Mouse (Mus musculus): ENCODE results near the gene Adipoq.

DNA sequence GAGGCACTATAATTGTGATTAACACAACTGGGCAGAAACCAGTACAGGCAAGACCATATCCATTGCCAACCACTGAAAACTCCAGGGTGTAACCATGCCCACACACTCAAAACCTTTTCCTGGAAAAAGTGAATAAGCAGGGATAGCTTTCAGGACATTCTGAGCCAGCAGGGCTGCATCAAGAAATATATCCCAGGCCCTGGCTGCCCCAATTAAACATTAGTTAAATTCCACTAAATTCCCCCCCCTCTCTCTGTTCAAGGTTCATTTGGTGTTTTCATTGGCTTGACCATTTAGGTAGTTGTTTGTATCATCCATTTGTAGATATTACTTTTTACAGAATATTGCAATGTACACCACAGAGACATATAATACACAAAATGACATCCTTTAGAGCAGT, 50.0 kb downstream of the Adipoq start:
- TF ChIP-seq POLR2A (IDR thresholded peaks at IDR 0.05; ENCODE audit: low read depth, low read length) (no peak), CTCF (conservative IDR thresholded peaks at IDR 0.05; ENCODE audit: insufficient read depth, insufficient read length, low read depth, low read length) (no peak)

Data from kidney, adult 2 months (tissue).